Mouse (Mus musculus) heart, adult 10 weeks (tissue): ENCODE measurements around the gene Cdx4. TPM values are rescaled to one million over a fixed set of nuclear protein-coding genes. Genes with fewer than 3 reads are reported as not detected.

Experiments used
- polyA plus RNA-seq: library from polyadenylated mRNA; stranded (reverse); fragments of 350-450 nt; fragmentation: Illumina TruSeq; extraction: RNeasy Lipid Tissue Mini Kit (QIAGEN cat#74804); gene quantifications from one replicate; pipeline ENCODE4 v1.2.3, GENCODE M21; 2014; ENCODE audit warnings: low read depth, low replicate concordance

The Cdx4 gene
- not detected for polyA plus RNA-seq

DNA sequence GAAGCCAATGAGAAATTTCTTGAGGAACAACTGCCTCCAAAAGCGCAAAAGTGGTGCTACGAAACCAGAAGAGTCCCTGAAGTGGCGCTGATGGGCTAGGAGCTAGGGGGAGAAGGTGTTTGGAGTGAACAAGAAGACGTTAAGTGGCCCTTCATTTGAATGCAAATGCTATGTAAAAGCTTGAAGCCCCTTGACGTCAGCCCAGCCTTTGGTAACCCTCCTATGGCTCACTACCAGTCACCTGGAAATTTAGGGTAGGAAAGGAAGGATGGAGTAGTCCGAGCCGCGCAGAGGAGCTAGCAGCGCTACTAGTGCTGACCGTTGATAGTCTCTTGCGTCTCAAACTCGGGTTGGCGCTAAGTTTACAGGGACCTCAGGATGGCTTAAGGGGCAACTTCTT is at the start of gene Cdx4:
Cdx4 (plus strand) TSS at position 253 of the 400 bp plus-strand sequence.

DNA sequence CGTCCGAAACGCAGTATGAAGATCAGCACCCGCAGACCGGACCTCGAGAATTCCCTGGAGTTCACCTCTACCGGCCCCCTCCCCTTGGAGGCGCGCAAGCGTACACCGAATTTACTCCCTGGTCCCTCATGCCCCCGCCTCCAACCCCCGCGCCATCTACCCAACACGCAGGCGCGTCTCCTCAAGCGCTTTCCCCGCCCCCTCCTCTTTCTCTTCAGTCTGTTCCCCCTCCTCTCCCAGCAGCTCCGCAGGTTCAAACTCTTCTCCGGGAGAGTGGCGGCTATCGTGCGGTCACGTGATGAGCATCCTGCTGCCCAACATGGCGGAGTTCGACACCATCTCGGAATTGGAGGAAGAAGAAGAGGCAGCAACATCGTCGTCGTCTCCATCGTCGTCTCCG is 35.1 kb downstream of the Cdx4 start, which contains the start of gene Chic1:
Chic1 (plus strand) TSS at position 190 of the 400 bp plus-strand sequence.

Other genes starting within 250 kb of the Cdx4 start
- gene Nap1l2, start 134.8 kb upstream of the Cdx4 start, polyA plus RNA-seq, result not detected
- 0.99 TPM for gene Chic1, start 35.1 kb downstream of the Cdx4 start, polyA plus RNA-seq
- not detected for gene Tsx, start 93.1 kb downstream of the Cdx4 start, polyA plus RNA-seq
- gene Gm26992, start 100.6 kb downstream of the Cdx4 start, polyA plus RNA-seq, result not detected